Mouse (Mus musculus): ENCODE data around the gene Spdef.

- no peak for TF ChIP-seq CTCF (IDR thresholded peaks at IDR 0.05; ENCODE audit: low read depth)
- TF ChIP-seq EP300 (IDR thresholded peaks at IDR 0.05; ENCODE audit: low read depth), result no peak
Observed at GRCm38 (mm10) chr17:27703961-27704621, 24.7 kb downstream of the Spdef start.

Data from liver, embryonic 14.5 days (tissue).